Mouse (Mus musculus) lung, embryonic 14.5 days (tissue): Measurements from ENCODE around the gene Cdh18. TPM values are rescaled to one million over a fixed set of nuclear protein-coding genes. Genes with fewer than 3 reads are reported as not detected.
A peak's percentile ranks its signal among the peaks of the same experiment; 100 is the strongest.

Experiments
- ATAC-seq: fragments of 200-750 bp; cut with Nextera tagmentation; 2 replicates; pipeline ENCODE4 v1.8.0; 2017; ENCODE audit warnings: mild to moderate bottlenecking, moderate TSS enrichment, moderate library complexity; ENCODE audit not compliant: insufficient read depth
- DNase-seq: peaks from one replicate; pipeline ENCODE4 v3.0.0-alpha.2; 2015
- H3K27ac ChIP-seq: fragments of 300-500 bp; sonication (generic); 2 replicates; pipeline ENCODE4 v1.5.1; 2014; ENCODE audit warnings: low read depth, mild to moderate bottlenecking, moderate library complexity
- H3K27me3 ChIP-seq: fragments of 300-500 bp; sonication (generic); 2 replicates; pipeline ENCODE4 v1.6.1; 2014; ENCODE audit warnings: low read length, control low read depth; ENCODE audit not compliant: insufficient read depth
- H3K36me3 ChIP-seq: fragments of 300-500 bp; sonication (generic); 2 replicates; pipeline ENCODE4 v1.6.1; 2014; ENCODE audit warnings: control low read depth; ENCODE audit not compliant: insufficient read depth
- H3K4me1 ChIP-seq: fragments of 300-500 bp; sonication (generic); 2 replicates; pipeline ENCODE4 v1.6.1; 2014; ENCODE audit warnings: antibody characterized with exemption, control low read depth; ENCODE audit not compliant: insufficient read depth
- H3K4me2 ChIP-seq: fragments of 300-500 bp; sonication (generic); 2 replicates; pipeline ENCODE4 v1.6.1; 2014; ENCODE audit warnings: mild to moderate bottlenecking
- H3K4me3 ChIP-seq: fragments of 300-500 bp; sonication (generic); 2 replicates; pipeline ENCODE4 v1.5.1; 2014; ENCODE audit warnings: low read depth, low read length
- H3K9ac ChIP-seq: fragments of 300-500 bp; sonication (generic); 2 replicates; pipeline ENCODE4 v1.6.1; 2014
- H3K9me3 ChIP-seq: fragments of 300-500 bp; sonication (generic); 2 replicates; pipeline ENCODE4 v1.6.1; 2016; ENCODE audit warnings: low read depth, low read length, control low read depth
- CTCF ChIP-seq: IDR thresholded peaks from 2 replicates; pipeline ENCODE4 v1.5.1; 2016; ENCODE audit warnings: antibody characterized with exemption, low read depth
- WGBS: fragments of 180-500 bp; shearing (Covaris S2); extraction: QIAGEN DNeasy Blood & Tissue Kit; methylation state at CpG from one replicate; pipeline ENCODE4 v1.1.7; 2014; 5-methylcytosine and 5-hydroxymethylcytosine counted together
- polyA plus RNA-seq: library from polyadenylated mRNA; unstranded; fragments of >200 nt; fragmentation: Nextera tagmentation; extraction: Ambion mirVana; gene quantifications from 2 replicates; pipeline ENCODE4 v1.2.1, GENCODE M21; 2014

Cdh18 gene
- polyA plus RNA-seq, 1 experiment from 2014 or later: 0.51 TPM

- H3K4me2 ChIP-seq: no peak overlapping the region
- H3K4me3 ChIP-seq: no peak overlapping the region
- TF ChIP-seq CTCF: no peak
- no peaks in the 10 kb centered on the region for H3K9me3 ChIP-seq
- H3K9ac ChIP-seq: no peak overlapping the region
- DNase-seq (peak; percentile 63), ATAC-seq (peak; percentile 85)
- H3K27ac ChIP-seq: no peak overlapping the region
- H3K36me3 ChIP-seq: no peaks in the 10 kb centered on the region
- no peaks in the 10 kb centered on the region for H3K27me3 ChIP-seq
- 20% methylated on average over 5 of the region's 5 CpGs for WGBS
- no peaks in the 10 kb centered on the region for H3K4me1 ChIP-seq
Observed at GRCm38 (mm10) chr15:23416450-23417080, 867.7 kb downstream of the Cdh18 start.

GRCm38 (mm10) chr15:23418158-23418557 lies 869.3 kb downstream of the Cdh18 start:
- H3K36me3 ChIP-seq: no peaks in the 10 kb centered on the region
- no peaks in the 10 kb centered on the region for H3K27me3 ChIP-seq
- ATAC-seq: no peak
- no peak for TF ChIP-seq CTCF
- no peak overlapping the region for H3K9ac ChIP-seq
- no peak overlapping the region for H3K27ac ChIP-seq
- no peaks in the 10 kb centered on the region for H3K9me3 ChIP-seq
- no peaks in the 10 kb centered on the region for H3K4me1 ChIP-seq
- H3K4me2 ChIP-seq: no peak overlapping the region
- no peak overlapping the region for H3K4me3 ChIP-seq
- DNase-seq: no peak

GRCm38 (mm10) chr15:23420010-23420409 lies 871.2 kb downstream of the Cdh18 start:
- Histone ChIP-seq H3K4me2 (no peak overlapping the region), H3K4me1 (no peaks in the 10 kb centered on the region), H3K27ac (no peak overlapping the region), H3K9me3 (no peaks in the 10 kb centered on the region), H3K27me3 (no peaks in the 10 kb centered on the region), H3K4me3 (no peak overlapping the region), H3K36me3 (no peaks in the 10 kb centered on the region), H3K9ac (no peak overlapping the region)
- DNase-seq (peak; percentile 81), ATAC-seq (no peak; the same call in 1 of the 2 replicates)
- TF ChIP-seq CTCF: no peak
- WGBS: 46% methylated on average over 3 of the region's 3 CpGs

GRCm38 (mm10) chr15:23430021-23430420 lies 881.2 kb downstream of the Cdh18 start:
- DNase-seq: no peak
- H3K4me1 ChIP-seq: no peaks in the 10 kb centered on the region
- no peak for TF ChIP-seq CTCF
- H3K9me3 ChIP-seq: no peaks in the 10 kb centered on the region
- ATAC-seq: no peak
- H3K9ac ChIP-seq: no peak overlapping the region
- no peak overlapping the region for H3K27ac ChIP-seq
- no peak overlapping the region for H3K4me3 ChIP-seq
- H3K4me2 ChIP-seq: no peak overlapping the region
- 73% methylated on average over 5 of the region's 5 CpGs for WGBS
- H3K27me3 ChIP-seq: no peaks in the 10 kb centered on the region
- no peaks in the 10 kb centered on the region for H3K36me3 ChIP-seq

- no peak overlapping the region for H3K27ac ChIP-seq
- H3K4me3 ChIP-seq: no peak overlapping the region
- H3K36me3 ChIP-seq: no peaks in the 10 kb centered on the region
- no peak for TF ChIP-seq CTCF
- H3K9ac ChIP-seq: no peak overlapping the region
- 42% methylated on average over 1 of the region's 1 CpGs for WGBS
- H3K27me3 ChIP-seq: no peaks in the 10 kb centered on the region
- DNase-seq (peak; percentile 33), ATAC-seq (no peak)
- no peaks in the 10 kb centered on the region for H3K9me3 ChIP-seq
- no peak overlapping the region for H3K4me2 ChIP-seq
- no peaks in the 10 kb centered on the region for H3K4me1 ChIP-seq
Observed at GRCm38 (mm10) chr15:23448542-23448941, 899.7 kb downstream of the Cdh18 start.

- ATAC-seq (peak; percentile 88), DNase-seq (peak; percentile 68)
- no peaks in the 10 kb centered on the region for H3K36me3 ChIP-seq
- no peaks in the 10 kb centered on the region for H3K27me3 ChIP-seq
- H3K4me3 ChIP-seq: no peak overlapping the region
- H3K4me2 ChIP-seq: peak overlapping the region; percentile 19; the same call in 1 of the 2 replicates
- H3K27ac ChIP-seq: 0 out of 2 replicates have a peak overlapping the region, but pooled peaks have one; percentile 42
- no peaks in the 10 kb centered on the region for H3K9me3 ChIP-seq
- H3K4me1 ChIP-seq: no peaks in the 10 kb centered on the region
- H3K9ac ChIP-seq: no peak overlapping the region
- TF ChIP-seq CTCF: no peak
- WGBS: 13% methylated on average over 9 of the region's 9 CpGs
Observed at GRCm38 (mm10) chr15:23452098-23452625, 903.3 kb downstream of the Cdh18 start.

GRCm38 (mm10) chr15:23453331-23453730 lies 904.5 kb downstream of the Cdh18 start:
- Histone ChIP-seq H3K9ac (no peak overlapping the region), H3K27ac (no peak overlapping the region), H3K4me2 (no peak overlapping the region), H3K4me3 (no peak overlapping the region), H3K9me3 (no peaks in the 10 kb centered on the region), H3K36me3 (no peaks in the 10 kb centered on the region), H3K4me1 (no peaks in the 10 kb centered on the region), H3K27me3 (no peaks in the 10 kb centered on the region)
- DNase-seq: peak; percentile 53
- TF ChIP-seq CTCF: no peak
- ATAC-seq: no peak
- WGBS: 50% methylated on average over 6 of the region's 6 CpGs
